Mouse (Mus musculus): ENCODE measurements around the gene Wnt8b. TPM values are rescaled to one million over a fixed set of nuclear protein-coding genes. Genes with fewer than 3 reads are reported as not detected.
"Not testable (repeated sequence)": the region's sequence is repeated elsewhere in the genome, so short reads cannot be mapped to it uniquely, and the experiment has no call there.

Gene Wnt8b
- under 1 TPM in 1 of 2 experiments, not detected in 1; 0.09 TPM for total RNA-seq (2021)
- long read RNA-seq, experiment 1: 0 reads
- long read RNA-seq, experiment 2: 0 reads

DNA sequence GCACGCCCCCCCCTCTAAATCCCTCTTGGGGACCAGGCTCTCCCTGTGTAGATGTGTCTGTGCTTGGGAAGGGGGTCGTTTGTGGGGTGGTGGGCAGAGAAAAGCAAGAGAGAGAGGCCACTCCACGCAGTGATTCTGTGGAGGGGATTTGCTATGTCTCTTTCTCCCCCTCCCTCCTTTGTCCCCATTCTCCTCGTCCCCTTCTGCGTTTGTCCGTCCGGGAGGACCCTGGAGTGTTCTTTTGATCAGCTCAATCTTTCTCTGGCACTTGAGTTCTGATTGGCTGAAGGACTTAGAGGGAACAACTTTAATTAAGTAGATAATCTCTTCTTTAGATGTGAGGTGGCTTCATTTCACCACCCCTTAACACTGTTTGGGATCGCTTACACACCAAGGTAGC, at the start of gene Wnt8b:
Wnt8b (plus strand) TSS at position 345 of the 400 bp plus-strand sequence.
- no peak for DNase-seq

DNA sequence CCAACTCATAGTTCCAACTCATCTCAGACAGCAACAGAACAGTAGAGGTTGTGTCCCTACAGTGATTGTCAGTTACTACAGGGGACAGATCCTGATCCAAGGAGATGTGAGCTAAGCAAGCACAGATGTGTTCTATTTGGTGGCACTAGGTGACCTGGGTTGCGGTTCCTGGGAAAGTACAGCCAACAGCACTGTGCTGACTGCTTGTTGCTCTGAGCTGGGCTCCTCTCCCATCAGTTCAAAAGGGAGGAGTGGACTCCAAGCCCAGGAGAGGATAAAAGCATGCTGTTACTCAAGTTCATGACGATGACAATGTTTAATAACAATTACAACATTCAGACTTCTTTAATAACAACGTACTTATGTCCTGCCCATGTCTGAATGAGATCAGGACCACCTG, 47.5 kb upstream of the Wnt8b start:
- no peak for DNase-seq

DNA sequence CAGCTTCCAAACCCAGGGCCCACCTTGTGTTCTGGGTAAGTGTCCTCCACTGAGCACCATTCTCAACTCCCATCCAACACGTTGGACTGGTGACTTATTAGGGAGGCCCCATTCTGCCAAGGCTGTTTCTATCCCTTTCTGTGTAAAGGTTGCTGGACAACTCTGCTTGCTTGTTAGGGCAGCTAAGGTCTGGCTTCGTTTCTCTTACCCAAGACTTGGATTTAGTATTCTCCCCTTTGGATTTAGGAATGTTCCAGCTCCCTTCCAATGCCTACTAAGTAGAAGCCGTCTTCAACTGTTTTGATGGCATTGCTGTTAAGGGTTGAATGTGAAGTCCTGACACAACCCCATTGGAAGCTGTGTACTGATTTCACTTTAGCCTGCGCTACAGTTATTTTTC, 45.3 kb upstream of the Wnt8b start:
- no peak for DNase-seq

DNA sequence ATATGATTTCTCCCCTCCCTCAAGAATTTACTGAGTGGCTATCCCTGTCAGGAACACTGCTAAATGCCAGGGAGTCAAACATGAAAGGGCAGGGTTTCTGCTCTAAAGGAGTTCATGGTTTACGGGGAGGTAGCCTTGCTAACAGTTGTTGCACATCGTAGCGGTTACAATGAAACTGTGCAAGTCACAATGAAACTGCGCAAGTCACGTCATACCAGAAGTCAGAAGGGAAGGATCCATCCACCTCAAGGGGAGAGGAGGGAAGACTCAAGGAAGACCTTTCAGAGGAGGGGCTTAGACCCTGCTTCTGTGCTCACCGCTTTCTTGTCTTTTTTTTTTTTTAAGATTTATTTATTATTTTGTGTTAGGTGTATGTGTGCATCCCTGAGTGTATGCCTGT, 38.4 kb upstream of the Wnt8b start:
- DNase-seq: no peak

- DNase-seq: no peak
Measured at GRCm38 (mm10) chr19:44455356-44455755, 37.9 kb upstream of the Wnt8b start.

DNA sequence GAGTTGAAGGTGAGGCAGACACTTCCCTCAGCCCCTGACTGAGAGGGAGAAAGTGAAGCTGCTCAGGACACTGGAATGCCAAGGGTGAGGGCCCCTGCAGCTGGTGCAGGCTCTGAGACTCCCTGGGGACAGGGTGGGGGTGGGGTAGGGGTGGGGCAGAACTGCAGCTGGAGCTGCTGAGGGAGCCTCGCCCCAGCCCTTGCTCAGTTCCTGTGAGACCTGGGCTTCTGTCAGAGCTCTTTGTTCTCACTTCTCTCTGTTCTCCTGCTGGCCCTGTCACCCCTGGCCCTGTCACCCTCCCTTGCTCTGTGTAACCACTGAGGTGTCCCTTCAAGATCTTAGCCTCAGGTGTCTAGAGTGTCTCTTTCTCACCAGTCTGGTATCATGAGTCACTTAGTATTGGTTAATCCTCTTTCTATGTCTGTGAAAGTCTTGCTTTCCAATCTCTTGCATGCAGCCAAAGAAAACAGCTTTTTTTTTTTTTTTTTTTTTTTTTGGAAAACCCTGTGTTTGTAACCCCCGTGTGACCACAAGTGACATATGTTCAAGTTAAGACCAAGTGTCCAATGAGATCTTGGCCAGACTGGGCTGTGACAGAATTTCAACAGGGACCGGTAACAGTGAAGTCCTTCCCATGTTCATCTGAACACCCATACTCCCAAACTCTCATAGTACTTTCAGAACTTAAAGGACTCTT, 35.8 kb upstream of the Wnt8b start:
- DNase-seq: no peak

- peak; percentile 64 for DNase-seq
Measured at GRCm38 (mm10) chr19:44458696-44459095, 34.6 kb upstream of the Wnt8b start.

GRCm38 (mm10) chr19:44460441-44460840, 32.8 kb upstream of the Wnt8b start:
- no peak for DNase-seq

- no peak for DNase-seq
Measured at GRCm38 (mm10) chr19:44461500-44461899, 31.8 kb upstream of the Wnt8b start.

GRCm38 (mm10) chr19:44462141-44462540, 31.1 kb upstream of the Wnt8b start:
- DNase-seq: no peak

DNA sequence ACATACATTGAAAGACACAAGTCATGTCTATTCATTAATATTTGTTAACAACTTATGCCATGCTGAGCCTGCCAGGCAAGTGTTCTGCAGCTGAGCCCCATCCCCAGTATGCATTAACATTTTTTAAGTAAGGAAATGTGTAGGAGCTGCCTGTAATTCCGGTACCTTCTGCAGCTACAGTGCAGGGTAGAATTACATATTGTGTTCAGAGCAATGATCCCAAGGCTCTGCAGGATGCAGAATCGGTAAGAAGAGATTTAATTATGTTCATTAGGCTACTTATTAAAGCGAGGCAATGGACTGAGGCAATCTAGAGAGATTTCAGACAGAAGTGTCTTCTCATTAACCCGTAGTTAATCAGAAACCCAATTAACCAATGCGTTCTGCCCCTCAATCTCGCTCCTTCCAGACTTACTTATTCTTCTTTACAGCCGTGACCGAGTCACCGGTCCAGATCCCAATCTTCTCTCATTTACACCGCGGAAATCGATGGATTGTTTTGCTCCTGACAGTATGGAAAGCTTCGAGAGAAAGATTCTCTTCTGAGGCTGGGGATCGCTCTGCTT, 27.2 kb upstream of the Wnt8b start:
- DNase-seq: not testable (repeated sequence)

DNA sequence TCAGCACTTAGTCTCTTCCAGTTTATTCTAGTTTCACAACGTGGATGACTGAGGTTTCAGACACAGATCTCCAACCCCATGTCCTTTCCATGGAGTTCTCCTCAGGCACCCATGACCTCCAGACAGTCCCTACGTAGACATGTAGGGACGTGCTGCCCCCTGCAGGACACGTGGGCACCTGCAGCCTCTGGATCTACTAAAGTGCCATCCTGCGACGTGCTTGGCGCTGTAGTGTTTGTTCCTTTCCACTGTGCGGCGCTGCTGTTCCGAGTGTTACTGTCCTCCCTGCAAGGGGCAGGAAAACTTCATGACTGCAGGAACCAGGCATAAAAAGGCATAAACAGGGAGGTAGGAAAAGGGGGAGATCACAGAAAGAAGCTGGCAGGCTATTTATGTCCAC, 19.1 kb upstream of the Wnt8b start:
- DNase-seq: peak; percentile 92

- peak; percentile 47 for DNase-seq
Measured at GRCm38 (mm10) chr19:44475268-44475667, 18.0 kb upstream of the Wnt8b start.

GRCm38 (mm10) chr19:44476541-44476940, 16.7 kb upstream of the Wnt8b start:
- DNase-seq: no peak

DNA sequence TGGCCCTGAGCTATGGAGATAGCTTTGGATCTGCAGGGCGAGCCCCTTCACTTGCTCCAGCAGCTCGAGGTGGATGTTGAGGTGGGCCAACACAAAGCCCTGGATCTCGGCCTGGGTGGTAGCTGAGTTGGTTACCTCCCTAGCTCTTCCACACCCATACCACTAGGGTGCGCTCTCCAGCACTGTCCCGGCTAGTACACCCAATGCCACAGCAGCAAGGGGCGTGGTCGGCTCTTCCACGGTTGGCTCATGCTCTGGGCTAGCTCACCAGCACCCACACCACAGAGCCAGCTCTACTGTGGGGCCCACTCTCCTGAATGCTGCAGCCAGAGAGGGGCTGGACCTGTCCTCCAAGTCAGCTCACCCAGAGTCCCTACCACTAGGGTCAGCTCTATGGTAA, 6.0 kb upstream of the Wnt8b start:
- DNase-seq: peak; percentile 71

- DNase-seq: no peak
Measured at GRCm38 (mm10) chr19:44496511-44496910, 3.2 kb downstream of the Wnt8b start.

GRCm38 (mm10) chr19:44496941-44497340, 3.7 kb downstream of the Wnt8b start:
- DNase-seq: no peak

GRCm38 (mm10) chr19:44498936-44499335, 5.7 kb downstream of the Wnt8b start:
- DNase-seq: no peak

DNA sequence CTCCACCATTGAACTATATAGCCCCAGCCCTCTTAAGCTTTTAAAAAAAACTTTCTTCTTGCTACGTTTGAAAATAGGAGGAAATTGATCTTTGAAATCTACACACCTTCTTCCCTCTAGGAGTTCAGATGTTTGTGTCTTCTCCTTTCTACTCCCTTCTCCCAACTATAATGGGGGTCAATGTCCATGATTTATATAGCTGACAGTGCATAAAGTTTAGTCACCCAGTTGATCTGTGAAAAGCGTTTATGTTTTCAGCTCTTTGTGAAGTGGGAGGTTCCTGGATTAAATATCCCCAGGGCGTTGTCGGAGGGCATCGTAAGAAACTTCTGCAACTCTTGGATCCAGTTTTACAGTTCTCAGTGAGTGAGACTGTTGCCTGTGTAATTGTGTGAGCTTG, 7.0 kb downstream of the Wnt8b start:
- DNase-seq: no peak

- DNase-seq: no peak
Measured at GRCm38 (mm10) chr19:44501925-44502324, 8.7 kb downstream of the Wnt8b start.

DNA sequence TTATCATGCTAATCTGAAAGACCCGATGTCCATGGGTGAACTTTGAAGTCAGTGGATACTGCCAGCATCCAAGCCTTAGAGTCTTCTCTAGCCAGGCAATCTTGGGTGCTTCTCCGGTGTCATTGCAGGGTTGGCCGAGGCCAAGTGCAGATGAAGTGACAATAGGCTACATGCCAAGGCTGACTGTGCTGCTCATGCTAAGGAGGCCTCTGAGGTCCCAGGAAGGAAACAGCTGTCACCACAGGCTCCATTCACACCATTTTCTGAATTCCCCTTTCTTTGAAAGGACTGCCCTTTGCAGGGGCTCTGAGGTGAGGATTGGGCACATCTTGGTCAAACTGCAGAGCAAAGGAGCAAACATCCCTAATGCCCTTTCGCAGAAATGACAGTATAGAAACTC, 9.5 kb downstream of the Wnt8b start:
- no peak for DNase-seq

GRCm38 (mm10) chr19:44510534-44511175, 17.4 kb downstream of the Wnt8b start:
- no peak for DNase-seq

DNA sequence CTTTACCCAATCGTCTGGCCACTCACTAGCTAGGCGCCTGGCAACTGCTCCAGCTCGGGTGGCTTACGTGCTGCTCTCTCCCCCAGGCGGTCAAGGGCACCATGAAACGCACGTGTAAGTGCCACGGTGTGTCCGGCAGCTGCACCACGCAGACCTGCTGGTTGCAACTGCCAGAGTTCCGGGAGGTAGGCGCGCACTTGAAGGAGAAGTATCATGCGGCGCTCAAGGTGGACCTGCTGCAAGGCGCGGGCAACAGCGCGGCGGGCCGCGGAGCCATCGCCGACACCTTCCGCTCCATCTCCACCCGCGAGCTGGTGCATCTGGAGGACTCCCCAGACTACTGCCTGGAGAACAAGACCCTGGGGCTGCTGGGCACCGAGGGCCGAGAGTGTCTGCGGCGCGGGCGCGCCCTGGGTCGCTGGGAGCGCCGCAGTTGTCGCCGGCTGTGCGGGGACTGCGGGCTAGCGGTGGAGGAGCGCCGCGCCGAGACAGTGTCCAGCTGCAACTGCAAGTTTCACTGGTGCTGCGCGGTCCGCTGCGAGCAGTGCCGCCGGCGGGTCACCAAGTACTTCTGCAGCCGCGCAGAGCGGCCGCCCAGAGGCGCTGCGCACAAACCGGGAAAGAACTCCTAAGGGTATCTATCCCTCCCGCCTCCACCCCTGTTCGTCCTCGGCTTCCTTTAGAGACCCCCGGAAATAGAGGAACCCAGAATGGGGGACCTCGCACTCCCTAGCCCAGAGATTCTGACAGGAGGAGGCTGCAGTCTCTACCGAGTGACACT, 18.4 kb downstream of the Wnt8b start:
- peak; percentile 70 for DNase-seq
